Mouse (Mus musculus) lung, postnatal 14 days (tissue): ENCODE measurements around the gene Ank3.

Experiments used
- DNase-seq: peaks from one replicate; pipeline ENCODE4 v3.0.0; 2021

The Ank3 gene

GRCm38 (mm10) chr10:69576264-69576663 lies 177.7 kb downstream of the Ank3 start:
- DNase-seq = no peak

- no peak for DNase-seq
These were observed 178.6 kb downstream of the Ank3 start for GRCm38 (mm10) chr10:69577061-69577728.

GRCm38 (mm10) chr10:69577729-69578061 lies 179.1 kb downstream of the Ank3 start:
- DNase-seq = no peak

- DNase-seq = no peak
These were observed 181.0 kb downstream of the Ank3 start for GRCm38 (mm10) chr10:69579585-69579984.

GRCm38 (mm10) chr10:69581525-69581924 lies 183.0 kb downstream of the Ank3 start:
- DNase-seq = no peak

GRCm38 (mm10) chr10:69583874-69584481 lies 185.4 kb downstream of the Ank3 start:
- DNase-seq = peak; percentile 9

- no peak for DNase-seq
These were observed 186.0 kb downstream of the Ank3 start for GRCm38 (mm10) chr10:69584566-69584965.

- DNase-seq = no peak
These were observed 186.7 kb downstream of the Ank3 start for GRCm38 (mm10) chr10:69585271-69585670.

- DNase-seq = peak; percentile 64
These were observed 195.9 kb downstream of the Ank3 start for GRCm38 (mm10) chr10:69594186-69595131.

- no peak for DNase-seq
These were observed 196.9 kb downstream of the Ank3 start for GRCm38 (mm10) chr10:69595487-69595886.

- DNase-seq = no peak
These were observed 202.9 kb downstream of the Ank3 start for GRCm38 (mm10) chr10:69601471-69601870.

GRCm38 (mm10) chr10:69602711-69603110 lies 204.1 kb downstream of the Ank3 start:
- DNase-seq = no peak

GRCm38 (mm10) chr10:69604609-69605008 lies 206.0 kb downstream of the Ank3 start:
- no peak for DNase-seq

- DNase-seq = no peak
These were observed 206.6 kb downstream of the Ank3 start for GRCm38 (mm10) chr10:69605211-69605610.

GRCm38 (mm10) chr10:69607611-69608119 lies 209.1 kb downstream of the Ank3 start:
- no peak for DNase-seq

GRCm38 (mm10) chr10:69611314-69611713 lies 212.7 kb downstream of the Ank3 start:
- DNase-seq = no peak

GRCm38 (mm10) chr10:69611839-69612340 lies 213.3 kb downstream of the Ank3 start:
- peak; percentile 39 for DNase-seq

- DNase-seq = no peak
These were observed 218.4 kb downstream of the Ank3 start for GRCm38 (mm10) chr10:69616953-69617352.

- DNase-seq = no peak
These were observed 219.1 kb downstream of the Ank3 start for GRCm38 (mm10) chr10:69617537-69618112.

- no peak for DNase-seq
These were observed 222.3 kb downstream of the Ank3 start for GRCm38 (mm10) chr10:69620692-69621382.

- DNase-seq = no peak
These were observed 229.2 kb downstream of the Ank3 start for GRCm38 (mm10) chr10:69627767-69628166.

- DNase-seq = no peak
These were observed 230.2 kb downstream of the Ank3 start for GRCm38 (mm10) chr10:69628743-69629142.
